Mouse (Mus musculus) natural killer cell, adult 2 months (primary cell): ENCODE data around the gene Tex22.
A peak's percentile ranks its signal among the peaks of the same experiment; 100 is the strongest.

Source experiments
- DNase-seq, 2 experiments: peaks; one replicate each; pipeline ENCODE4 v3.0.0; 2022; ENCODE audit warnings: low spot score in 2 of 2

Tex22 gene

DNA sequence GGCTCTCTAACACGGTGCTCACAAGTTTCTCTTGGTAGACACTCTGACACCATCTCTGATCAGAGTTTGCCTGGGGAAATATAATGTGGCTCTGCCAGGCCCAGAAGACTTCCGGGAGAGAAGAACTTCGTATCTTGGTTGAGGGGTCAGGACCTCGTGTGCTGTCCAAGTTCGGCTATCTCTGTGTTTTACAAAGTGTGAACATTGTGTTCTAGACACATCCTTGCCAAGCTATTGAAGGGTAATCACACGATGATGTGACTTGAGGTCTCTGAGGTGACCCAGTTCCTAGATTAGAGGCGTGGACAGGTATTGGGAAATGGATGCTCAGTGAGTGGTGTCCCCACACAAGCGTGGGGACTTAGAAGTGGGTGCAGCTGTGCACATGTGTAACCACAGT lies 18.2 kb upstream of the Tex22 start:
- DNase-seq = no peak

DNA sequence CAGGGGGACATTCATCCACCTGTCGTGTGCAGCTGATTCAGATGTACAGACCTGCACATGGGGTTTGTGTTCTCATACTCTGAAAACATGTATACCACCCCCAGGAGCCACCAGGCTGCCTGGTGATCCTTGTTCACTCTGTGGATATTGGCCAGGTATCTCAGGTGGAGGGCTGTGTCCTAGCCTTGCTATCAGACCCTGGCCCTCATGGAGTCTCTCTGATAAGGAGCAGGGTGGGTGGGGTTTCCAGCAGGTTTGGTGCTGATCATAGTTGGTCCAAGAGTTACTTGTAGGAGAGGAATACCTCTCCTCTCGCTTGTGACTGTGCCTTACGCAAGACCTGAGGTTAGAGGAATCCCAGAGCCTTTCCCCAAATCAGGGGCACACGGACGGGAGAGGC lies 14.1 kb upstream of the Tex22 start:
- DNase-seq = no peak

DNA sequence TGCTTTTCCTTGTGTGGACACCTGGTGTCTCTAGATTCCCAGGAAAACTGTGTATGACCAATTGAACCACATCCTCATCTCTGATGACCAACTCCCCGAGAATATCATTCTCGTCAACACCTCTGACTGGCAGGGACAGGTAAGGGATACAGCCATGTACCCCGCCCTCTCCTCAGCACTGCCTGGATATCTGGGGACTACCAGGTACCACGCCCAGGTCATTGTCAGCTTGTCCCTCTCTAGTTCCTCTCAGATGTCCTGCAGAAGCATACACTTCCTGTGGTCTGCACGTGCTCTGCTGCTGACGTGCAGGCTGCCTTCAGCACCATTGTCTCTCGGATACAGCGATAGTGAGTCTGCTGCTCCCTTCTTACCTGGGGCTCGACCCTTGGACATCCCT lies 12.7 kb upstream of the Tex22 start:
- no peak for DNase-seq

DNA sequence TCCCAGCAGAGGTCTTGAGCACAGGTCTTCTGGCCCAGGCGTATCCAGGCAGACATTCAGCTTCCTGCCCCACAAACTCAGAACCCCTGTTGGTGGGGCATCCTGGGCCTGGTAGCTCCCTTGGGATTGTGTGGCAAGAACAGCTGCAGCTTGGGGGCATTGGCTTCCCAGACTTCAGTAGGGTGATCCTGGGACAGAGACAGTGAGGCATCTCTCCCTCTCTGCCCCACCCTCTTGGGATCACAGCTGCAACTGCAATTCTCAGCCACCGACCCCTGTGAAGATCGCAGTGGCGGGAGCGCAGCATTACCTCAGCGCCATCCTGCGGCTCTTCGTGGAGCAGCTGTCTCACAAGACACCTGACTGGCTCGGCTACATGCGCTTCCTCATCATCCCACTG lies 12.1 kb upstream of the Tex22 start:
- DNase-seq = no peak

DNA sequence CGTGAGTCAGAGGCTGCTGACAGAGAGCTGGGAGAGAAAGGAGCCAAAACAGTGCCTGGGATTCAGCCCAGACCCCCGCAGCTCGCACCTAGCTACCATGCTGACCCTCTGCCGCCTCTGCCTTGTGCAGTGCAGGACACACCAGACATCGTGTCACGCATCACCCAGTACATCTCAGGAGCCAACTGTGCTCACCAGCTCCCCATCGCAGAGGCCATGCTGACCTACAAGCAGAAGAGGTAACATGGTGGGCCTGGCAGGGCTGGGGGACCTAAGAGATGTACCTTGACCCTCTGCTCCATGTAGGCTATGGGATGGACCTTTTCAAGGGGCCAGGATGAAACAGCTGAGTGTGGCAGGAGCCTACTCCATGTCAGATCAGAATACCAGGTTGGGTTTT lies 10.6 kb upstream of the Tex22 start:
- DNase-seq = no peak

DNA sequence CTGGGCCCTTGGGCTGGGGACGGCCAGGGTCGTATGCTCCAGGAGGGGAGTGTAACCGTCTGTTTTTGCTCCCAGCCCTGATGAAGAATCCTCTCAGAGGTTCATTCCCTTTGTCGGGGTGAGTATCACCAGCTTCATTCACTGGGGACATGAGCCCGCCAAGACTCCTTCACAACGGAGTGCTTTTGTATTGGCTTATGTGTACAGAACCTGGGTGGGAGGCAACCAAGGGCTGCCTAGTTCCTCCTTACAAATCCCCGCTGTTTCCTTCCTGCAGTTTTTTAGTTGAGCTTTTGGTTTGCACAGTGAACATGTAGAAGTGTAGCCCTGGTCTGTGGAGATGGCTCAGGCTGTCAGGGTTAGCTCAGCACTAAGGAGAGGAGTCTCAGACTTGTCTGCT lies 6.3 kb upstream of the Tex22 start:
- DNase-seq = no peak

DNA sequence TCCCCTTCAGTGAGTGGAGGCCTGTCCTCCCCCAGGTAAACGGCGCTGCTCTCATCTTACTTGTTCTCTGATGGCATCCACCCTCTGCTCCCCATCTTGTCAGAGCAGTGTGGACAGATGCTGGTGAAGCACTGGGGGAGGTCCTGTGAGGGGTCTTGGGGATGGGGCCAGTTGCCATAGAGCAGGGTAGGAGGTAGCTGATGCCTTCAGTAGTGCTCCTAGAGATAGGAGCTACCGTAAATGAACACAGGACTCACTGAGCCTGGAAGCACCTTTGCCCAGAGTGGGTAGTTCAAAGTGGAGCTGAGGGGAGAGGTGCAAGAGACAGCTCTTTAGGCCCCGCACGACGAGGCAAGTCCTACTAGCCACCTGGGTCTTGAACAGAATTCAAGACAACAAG lies 4.9 kb upstream of the Tex22 start:
- DNase-seq = no peak

DNA sequence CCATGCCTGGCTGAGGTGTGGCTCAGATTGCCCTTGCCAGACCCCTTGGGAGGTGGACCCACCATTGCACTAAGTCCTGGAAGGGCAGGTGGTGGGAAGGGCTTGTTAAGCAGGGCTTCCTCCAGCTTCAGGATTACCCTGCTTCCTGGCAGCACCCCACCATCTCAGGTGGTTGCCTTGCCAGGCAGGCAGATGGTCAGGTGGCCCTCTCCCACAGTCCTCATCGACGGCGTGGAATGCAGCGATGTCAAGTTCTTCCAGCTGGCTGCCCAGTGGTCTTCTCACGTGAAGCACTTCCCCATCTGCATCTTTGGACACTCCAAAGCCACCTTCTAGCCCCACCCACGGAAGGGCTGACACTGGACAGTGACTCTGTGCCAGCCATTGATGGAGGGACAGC lies 3.0 kb upstream of the Tex22 start:
- no peak for DNase-seq

DNA sequence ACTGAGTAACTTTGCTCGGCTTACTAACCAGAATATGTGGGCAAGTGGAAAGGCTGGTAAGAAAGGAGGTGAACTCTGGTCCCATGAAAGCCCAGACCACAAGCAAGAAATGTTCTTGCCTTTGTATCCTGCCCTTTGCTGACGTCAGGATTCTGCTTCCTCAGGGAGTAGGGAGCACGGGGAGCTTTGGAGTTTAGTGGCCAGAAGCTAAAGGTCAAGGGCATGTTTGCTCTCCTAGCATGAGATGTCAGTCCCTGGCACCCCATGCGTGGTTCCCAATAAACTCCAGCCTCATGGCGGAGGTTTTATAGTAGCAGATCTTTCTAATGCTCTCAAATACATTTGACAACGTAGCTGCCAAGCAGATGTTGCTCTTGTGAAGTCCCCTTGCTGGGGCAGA lies 2.5 kb upstream of the Tex22 start:
- DNase-seq = no peak

DNA sequence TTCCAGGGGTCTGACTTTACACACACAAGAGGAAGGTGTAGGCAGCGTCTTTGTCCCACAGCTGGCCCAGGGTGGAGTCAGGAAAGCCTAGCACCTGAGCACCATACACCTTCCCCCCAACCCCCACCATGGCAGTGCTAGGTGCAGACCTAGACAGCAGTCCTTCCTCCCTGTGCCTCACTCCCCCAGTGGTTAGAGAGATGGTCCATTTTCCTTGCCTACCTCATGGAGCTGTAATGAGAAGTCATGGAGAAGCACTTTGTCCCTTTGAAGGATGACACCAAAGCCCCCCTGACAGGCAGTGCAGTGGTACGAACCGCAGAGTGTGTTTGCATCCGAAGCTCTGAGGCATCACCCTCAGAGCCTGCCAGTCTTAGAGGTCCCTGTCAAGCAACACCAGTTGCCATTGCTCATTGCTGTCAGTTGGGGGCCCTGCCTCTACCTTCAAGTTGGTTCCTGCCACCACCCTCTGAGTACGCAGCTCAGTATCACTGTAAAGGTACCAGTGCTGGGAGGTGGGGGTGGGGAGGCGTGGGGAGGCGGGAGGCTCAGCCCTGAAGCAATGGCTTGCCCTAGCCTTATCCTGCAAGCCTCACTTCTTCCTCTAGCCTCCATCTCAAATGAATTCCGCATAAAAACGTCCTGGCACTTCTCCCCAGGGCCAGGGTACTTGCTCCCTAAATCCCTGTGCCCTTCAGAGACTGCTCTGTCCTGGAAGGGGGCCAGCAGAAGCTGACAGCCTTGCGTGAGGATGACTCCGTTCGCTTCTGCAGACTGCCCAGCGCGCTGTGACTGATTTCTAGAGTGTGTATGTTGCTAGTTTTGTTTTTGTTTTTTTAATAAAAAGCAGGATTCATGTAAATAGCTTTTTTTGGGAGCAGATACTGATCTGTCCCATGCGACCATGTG lies 628 bp upstream of the Tex22 start:
- peak in 1 of 2 experiments; percentile 16 for DNase-seq

DNA sequence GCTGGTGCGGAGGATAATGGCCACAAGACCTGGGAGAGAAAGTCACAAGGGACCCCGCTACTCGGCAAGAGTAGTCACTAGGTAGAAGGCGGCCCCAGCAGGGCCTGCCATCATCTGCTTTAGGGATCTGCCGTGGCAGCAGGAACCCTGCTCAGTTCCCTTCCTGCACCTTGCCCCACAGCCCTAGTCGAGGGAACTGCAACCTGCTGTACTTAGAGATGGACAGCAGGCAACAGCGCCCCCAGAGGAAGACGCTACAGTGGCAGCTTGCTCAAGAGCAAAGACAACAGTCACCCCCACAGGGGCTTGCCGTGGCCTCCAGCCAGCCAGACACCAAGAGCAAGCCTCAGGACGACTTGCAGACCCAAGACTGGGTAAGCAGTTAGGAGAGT lies 757 bp downstream of the Tex22 start:
- DNase-seq = peak; percentile 79 to 89

DNA sequence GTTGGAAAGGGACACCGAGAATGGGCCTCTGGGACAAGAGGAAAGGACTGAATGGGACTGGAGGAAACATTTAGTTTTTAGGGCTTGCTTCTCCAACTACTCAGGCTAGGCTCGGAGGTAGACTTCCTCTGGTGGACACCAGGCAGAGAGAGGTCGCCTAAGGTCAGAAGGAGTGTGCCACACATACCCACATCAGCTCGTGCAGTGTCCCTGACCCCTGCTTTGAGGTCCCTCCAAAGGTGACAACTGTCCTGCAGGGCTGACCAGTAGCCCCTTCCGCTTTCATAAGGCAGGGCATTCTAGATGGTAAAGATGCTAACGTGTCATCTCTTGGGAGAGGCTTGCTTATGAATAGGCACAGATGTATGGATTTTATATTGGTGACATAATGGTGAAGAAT lies 1.2 kb downstream of the Tex22 start:
- DNase-seq = no peak

DNA sequence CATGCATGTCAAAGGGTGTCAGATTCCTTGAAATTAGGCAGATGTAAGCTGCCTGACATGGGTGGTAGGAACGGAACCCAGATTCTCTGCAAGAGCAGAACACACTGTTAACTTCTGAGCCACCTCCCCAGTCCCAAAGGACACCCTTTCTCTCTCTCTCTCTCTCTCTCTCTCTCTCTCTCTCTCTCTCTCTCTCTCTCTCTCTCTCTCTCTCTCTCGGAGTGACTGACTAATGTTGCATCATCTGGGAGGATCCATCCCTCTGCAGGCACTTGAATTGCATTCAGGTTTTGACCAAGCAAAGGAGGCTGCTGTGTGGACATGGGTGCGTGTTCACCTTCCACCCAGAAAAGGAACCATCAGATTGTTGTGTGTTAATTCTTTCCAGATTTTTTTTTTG lies 13.0 kb downstream of the Tex22 start:
- DNase-seq = no peak

DNA sequence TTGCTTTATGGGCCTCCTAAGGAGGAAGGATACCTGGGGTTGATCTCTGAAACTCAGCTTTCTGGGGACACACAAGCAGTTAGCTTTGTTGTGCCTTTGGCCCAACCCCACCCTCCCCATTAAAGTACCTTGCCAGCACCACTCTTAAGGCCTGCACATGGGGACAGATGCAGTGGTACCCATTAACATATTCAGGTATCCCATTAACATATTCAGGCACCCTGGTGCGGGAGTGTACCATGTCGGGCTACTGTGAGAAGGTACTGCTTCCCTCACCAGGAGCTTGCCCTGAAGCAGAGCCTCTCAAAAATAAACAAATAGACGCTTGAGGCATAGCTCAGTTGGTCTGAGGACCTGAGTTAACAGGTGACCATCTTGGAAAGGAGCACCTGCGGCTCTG lies 13.7 kb downstream of the Tex22 start:
- no peak for DNase-seq

DNA sequence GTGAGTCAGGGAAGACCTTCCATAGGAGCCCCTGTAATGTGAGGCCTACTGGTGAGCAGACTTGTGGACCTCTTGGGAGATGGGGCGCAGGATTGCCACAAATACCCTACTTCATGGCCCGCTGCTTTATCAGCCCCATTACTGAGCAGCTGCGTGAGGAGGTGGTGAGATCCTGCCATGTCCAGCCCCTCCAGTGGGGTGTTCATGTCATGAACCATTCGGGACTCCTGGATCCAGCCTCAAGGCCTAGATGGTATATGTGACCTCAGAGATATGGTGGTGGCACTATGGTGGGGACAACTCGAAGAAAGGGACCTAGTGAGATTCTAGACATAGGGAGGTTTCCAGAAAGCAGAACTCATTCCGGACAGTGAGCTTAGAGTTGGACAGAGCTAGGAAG lies 14.8 kb downstream of the Tex22 start:
- no peak for DNase-seq

DNA sequence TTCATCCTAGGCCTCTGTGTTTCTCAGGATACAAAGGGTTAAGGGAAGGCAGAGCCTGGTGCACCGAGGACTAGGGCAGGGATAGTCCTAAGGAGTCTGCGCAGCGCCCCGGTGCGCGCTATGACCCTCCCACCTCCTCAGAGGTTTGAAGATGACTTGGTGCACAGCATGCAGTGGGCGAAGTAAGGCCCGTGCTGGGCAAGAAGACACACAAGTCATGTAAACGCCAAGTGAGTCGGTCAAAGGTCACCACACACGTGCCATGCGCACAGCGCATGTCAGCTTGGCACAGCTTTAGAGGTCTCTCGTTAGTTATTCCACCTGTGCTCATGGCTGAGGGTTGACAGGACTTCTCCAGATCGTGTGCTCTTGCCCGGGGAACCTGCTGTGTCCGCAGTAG lies 15.8 kb downstream of the Tex22 start:
- no peak for DNase-seq

DNA sequence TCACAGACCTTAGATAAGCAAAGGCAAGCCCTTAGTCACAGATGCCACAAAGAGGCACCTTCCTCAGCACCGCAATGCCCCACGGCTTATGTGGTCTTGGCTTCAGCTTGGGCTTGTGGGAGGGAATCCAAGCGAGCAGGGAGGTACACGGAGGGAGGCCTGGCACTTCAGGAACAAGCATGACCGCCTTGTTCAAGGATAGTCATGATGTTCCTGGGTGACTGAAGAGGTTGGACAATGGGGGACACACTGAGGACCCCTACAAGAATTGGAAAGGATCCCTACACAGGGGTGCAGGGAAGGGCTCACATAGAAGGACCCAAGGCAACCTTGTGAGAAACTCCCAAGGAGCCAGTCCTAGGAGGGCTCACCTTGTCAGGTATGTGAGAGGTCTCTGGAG lies 22.7 kb downstream of the Tex22 start:
- DNase-seq = no peak

DNA sequence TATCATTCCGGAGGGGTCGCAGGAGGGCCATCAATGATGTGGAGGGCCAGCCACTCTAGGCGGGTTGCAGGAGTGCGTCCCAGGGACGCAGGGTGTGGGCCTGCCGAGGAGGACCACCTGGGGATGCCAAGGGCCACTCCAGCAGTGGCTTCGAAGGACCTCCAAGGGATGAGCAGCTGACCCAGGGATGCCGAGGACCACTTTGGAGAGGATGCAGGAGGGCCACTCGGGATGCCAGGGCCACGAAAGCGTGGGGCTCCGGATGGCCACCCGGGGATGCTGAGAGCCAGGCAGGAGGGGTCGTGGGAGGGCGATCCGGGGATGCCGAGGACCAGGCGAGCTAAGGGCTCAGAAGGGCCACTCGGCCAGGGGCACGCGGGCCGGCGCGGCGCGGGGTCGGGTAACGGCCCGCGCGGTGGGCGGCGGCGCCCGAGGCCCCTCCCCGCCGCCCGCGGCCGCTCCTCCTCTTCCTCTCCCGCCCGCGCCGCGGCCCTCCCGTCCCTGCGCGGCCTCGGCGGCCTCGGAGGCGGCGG lies 23.5 kb downstream of the Tex22 start, which contains the start of gene Mta1:
Gene Mta1 (plus strand): TSS at position 530 of the 533 bp plus-strand sequence.
- DNase-seq = peak in 1 of 2 experiments; percentile 18

DNA sequence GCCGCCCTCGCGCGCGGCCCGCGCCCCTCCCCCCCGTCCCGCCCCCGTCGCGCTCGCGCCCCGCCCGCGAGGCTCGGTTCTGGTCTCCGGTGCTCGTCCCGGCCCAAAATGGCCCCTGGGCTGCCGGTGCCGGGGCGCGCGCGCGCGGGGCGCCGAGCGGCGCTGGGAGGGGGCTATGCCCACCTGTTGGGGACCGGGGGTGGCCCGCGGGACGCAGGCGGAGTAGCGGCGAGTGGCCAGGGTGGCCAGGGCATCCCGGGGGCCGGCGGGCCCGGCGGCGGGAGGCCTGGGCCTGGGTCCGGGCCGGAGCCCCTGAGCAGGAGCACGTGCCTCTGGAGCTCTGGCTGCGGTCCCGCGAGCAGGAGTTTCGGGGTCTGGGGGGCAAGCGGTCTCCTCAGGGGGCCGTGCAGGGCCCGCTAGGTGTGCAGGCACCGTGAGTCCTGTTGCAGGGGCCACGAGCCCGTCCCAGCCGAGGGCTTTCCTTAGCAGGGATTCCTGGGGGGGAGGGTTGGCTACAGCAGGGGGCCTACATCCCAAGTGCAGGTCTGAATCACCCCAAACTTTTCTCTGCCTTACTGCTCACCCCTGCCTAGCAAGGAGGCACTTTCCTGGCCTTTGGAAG lies 24.3 kb downstream of the Tex22 start:
- DNase-seq = no peak

DNA sequence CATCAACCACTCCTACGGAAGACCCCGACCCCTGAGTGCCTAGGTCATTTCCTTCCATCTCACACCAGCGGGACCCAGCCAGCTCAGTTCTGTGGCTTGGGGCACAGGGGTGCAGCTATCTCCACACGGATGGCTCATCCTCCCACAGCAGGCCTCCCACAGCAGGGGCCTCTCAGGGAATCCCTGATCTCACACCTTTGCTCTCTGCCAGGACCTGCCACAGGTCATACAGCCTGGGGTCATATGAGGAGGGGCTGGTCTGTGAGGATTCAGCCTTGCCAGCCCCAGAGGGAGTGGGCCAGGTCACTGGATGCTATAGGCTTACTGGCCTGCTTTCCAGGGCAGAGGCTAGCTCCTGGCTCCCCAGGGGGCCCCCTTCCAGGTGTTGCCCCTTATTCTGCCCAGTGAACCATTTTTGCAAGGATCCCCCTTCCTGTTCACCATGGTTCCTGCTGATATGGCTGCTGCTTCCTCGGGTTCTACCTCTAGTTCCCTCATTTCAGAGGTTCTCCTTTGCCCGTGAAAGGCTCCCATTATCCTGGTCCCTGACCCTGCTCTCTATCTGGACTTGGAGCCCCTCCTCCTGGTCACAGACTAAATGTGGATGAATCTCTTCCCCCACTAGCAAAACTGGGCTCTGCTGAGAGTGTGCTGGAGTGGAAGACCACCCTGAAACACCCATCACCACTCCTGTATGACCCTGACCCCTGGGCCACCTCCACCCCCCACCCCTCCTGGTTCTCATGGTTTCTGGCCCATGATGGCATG lies 25.4 kb downstream of the Tex22 start:
- no peak for DNase-seq

DNA sequence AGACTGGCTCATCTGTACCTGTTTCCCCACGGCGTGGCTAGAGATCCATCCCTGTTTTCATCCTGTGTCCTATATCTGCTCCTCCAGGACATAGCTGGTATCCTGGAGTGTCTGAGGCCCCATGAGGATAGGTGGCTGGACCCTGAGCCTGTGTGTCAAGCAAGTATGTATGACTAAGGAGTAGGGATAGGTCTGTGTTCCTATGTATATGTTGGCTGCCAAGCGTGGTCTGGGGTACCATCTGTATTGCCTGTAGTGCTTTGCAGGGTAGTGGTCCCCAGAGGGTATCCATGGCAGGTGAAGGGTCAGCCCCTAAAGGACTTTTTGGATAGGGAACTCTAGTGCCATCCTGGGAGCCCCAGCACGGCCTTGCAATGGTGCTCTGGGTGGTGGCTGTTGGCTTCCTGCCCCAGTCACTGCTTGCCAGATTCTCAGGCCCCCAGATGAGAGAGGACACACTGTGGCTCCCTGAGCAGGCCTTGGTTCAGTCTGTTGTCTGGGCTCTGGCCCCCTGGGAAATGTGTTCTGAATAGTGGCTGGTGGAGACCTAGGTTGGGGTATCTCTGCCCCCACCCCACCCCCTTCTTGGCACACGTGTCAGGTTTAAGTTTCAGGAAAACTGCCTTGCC lies 26.3 kb downstream of the Tex22 start:
- DNase-seq = no peak
